Mouse (Mus musculus) intestine, postnatal 0 days (tissue): ENCODE data around the gene Akr1a1. TPM values are rescaled to one million over a fixed set of nuclear protein-coding genes. Genes with fewer than 3 reads are reported as not detected.
"Not testable (repeated sequence)": the region's sequence is repeated elsewhere in the genome, so short reads cannot be mapped to it uniquely, and the experiment has no call there.

Experiments used
- ATAC-seq: fragments of 200-750 bp; cut with Nextera tagmentation; 2 replicates; pipeline ENCODE4 v1.8.0; 2017; ENCODE audit warnings: mild to moderate bottlenecking, moderate TSS enrichment, moderate library complexity
- H3K27ac ChIP-seq: fragments of 300-500 bp; sonication (generic); 2 replicates; pipeline ENCODE4 v1.5.1; 2014; ENCODE audit warnings: mild to moderate bottlenecking, low read depth, low read length, moderate library complexity
- H3K27me3 ChIP-seq: fragments of 300-500 bp; sonication (generic); replicated peaks from 2 replicates; pipeline ENCODE4 v1.6.1; 2014; ENCODE audit warnings: low read length, mixed read lengths; ENCODE audit not compliant: control insufficient read depth, insufficient read depth
- H3K36me3 ChIP-seq: fragments of 300-500 bp; sonication (generic); 2 replicates; pipeline ENCODE4 v1.6.1; 2014; ENCODE audit warnings: mild to moderate bottlenecking, moderate library complexity; ENCODE audit not compliant: control insufficient read depth, insufficient read depth
- H3K4me1 ChIP-seq: fragments of 300-500 bp; sonication (generic); replicated peaks from 2 replicates; pipeline ENCODE4 v1.6.1; 2014; ENCODE audit warnings: antibody characterized with exemption, low read length, mixed read lengths; ENCODE audit not compliant: control insufficient read depth, insufficient read depth
- H3K4me2 ChIP-seq: fragments of 300-500 bp; sonication (generic); replicated peaks from 2 replicates; pipeline ENCODE4 v1.6.1; 2014; ENCODE audit warnings: low read depth, mild to moderate bottlenecking, moderate library complexity
- H3K4me3 ChIP-seq: fragments of 300-500 bp; sonication (generic); 2 replicates; pipeline ENCODE4 v1.5.1; 2014; ENCODE audit warnings: low read depth, low read length
- H3K9ac ChIP-seq: fragments of 300-500 bp; sonication (generic); 2 replicates; pipeline ENCODE4 v1.6.1; 2014; ENCODE audit warnings: mild to moderate bottlenecking, low read depth, low read length
- H3K9me3 ChIP-seq: fragments of 300-500 bp; sonication (generic); 2 replicates; pipeline ENCODE4 v1.6.1; 2016; ENCODE audit warnings: mixed run types; ENCODE audit not compliant: control insufficient read depth
- CTCF ChIP-seq: sonication (generic); IDR thresholded peaks from 2 replicates; pipeline ENCODE4 v1.5.1; 2016; ENCODE audit warnings: low read depth, mild to moderate bottlenecking, control low read depth, antibody characterized with exemption, moderate library complexity
- WGBS: fragments of 180-500 bp; shearing (Covaris S2); extraction: QIAGEN DNeasy Blood & Tissue Kit; methylation state at CpG from one replicate; pipeline ENCODE4 v1.1.7; 2014; 5-methylcytosine and 5-hydroxymethylcytosine counted together
- polyA plus RNA-seq: library from polyadenylated mRNA; unstranded; fragments of >200 nt; fragmentation: Nextera tagmentation; extraction: Ambion mirVana; gene quantifications from 2 replicates; pipeline ENCODE4 v1.2.1, GENCODE M21; 2015

The Akr1a1 gene
- polyA plus RNA-seq, 1 experiment from 2014 or later = 860 TPM

DNA sequence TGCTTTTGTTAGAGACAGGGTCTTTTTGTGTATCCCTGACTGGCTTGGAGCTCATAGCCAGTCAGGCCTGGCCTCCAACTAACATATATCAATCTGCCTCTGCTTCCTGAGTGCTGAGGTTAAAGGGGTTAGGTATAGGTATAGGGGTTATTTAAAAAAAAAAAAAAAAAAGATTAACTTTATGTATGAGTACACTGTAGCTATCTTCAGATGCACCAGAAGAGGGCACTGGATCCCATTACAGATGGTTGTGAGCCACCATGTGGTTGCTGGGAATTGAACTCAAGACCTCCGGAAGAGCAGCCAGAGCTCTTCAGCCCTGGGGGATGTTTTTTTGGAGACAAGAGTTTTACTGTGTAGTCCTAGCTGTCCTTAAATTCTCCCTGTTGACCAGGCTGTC lies 10.5 kb upstream of the Akr1a1 start:
- TF ChIP-seq CTCF = 0 out of 2 replicates have a peak, but pooled peaks have one; percentile 18
- H3K4me3 ChIP-seq = no peak overlapping the region
- H3K9me3 ChIP-seq = no peaks in the 10 kb centered on the region
- no peak overlapping the region for H3K27ac ChIP-seq
- H3K36me3 ChIP-seq = no peaks in the 10 kb centered on the region
- ATAC-seq = no peak
- no peaks in the 10 kb centered on the region for H3K27me3 ChIP-seq
- H3K4me2 ChIP-seq = no peak overlapping the region
- 96% methylated on average over 1 of the region's 1 CpGs for WGBS
- H3K4me1 ChIP-seq = peaks cover 7% of the 10 kb centered on the region; the same call in 1 of the 2 replicates
- no peak overlapping the region for H3K9ac ChIP-seq

- Histone ChIP-seq H3K4me3 (no peak overlapping the region), H3K4me2 (0 out of 2 replicates have a peak overlapping the region, but pooled peaks have one; percentile 1), H3K9ac (no peak overlapping the region), H3K27ac (peak overlapping the region; percentile 71), H3K27me3 (no peaks in the 10 kb centered on the region), H3K36me3 (no peaks in the 10 kb centered on the region), H3K4me1 (peaks cover 7% of the 10 kb centered on the region; the same call in 1 of the 2 replicates), H3K9me3 (no peaks in the 10 kb centered on the region)
- WGBS = 37% methylated on average over 6 of the region's 6 CpGs
- peak; percentile 84 for ATAC-seq
- TF ChIP-seq CTCF = no peak
Measured at GRCm38 (mm10) chr4:116660829-116661228, 9.3 kb upstream of the Akr1a1 start.

DNA sequence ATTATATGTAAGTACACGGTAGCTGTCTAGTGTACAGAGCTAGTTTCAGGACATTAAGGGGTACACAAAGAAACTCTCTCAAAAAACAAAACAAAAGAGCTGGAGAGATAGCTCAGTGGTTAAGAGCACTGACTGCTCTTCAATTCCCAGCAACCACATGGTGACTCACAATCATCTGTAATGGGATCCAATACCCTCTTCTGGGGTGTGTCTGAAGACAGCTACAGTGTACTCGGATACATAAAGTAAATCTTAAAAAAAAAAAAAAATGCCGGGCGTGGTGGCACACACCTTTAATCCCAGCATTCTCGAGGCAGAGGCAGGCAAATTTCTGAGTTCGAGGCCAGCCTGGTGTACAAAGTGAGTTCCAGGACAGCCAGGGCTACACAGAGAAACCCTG lies 8.4 kb upstream of the Akr1a1 start:
- H3K4me1 ChIP-seq, H3K9ac ChIP-seq, ATAC-seq, H3K36me3 ChIP-seq, H3K4me3 ChIP-seq, H3K4me2 ChIP-seq, H3K9me3 ChIP-seq, H3K27me3 ChIP-seq: not testable (repeated sequence)
- H3K27ac ChIP-seq = peak overlapping the region; percentile 71; the same call in 1 of the 2 replicates
- 51% methylated on average over 6 of the region's 6 CpGs for WGBS

DNA sequence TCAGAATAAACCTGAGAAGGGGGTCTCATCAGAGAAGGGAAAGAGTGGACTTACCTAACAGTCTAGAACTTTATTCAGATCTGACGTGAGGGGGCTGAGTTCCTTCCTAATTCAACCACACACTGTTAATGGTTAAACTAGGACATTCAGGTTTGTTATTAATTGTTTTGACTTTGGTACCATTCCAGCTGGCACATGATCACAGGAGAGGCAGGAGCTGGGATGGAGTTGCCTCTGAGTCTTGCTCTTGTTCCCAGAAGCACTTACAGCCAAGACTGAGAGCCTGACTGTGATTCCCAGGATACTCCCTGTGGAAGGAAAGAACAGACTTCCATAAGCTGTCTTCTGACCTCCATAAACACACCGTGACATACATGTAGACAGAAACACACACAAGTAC lies 8.0 kb upstream of the Akr1a1 start:
- ATAC-seq = no peak
- Histone ChIP-seq H3K9ac (no peak overlapping the region), H3K36me3 (no peaks in the 10 kb centered on the region), H3K27me3 (no peaks in the 10 kb centered on the region), H3K4me3 (no peak overlapping the region), H3K27ac (peak overlapping the region; percentile 71; the same call in 1 of the 2 replicates), H3K9me3 (no peaks in the 10 kb centered on the region), H3K4me2 (0 out of 2 replicates have a peak overlapping the region, but pooled peaks have one; percentile 3), H3K4me1 (peaks cover 10% of the 10 kb centered on the region; the same call in 1 of the 2 replicates)
- TF ChIP-seq CTCF = no peak
- 25% methylated on average over 2 of the region's 2 CpGs for WGBS

DNA sequence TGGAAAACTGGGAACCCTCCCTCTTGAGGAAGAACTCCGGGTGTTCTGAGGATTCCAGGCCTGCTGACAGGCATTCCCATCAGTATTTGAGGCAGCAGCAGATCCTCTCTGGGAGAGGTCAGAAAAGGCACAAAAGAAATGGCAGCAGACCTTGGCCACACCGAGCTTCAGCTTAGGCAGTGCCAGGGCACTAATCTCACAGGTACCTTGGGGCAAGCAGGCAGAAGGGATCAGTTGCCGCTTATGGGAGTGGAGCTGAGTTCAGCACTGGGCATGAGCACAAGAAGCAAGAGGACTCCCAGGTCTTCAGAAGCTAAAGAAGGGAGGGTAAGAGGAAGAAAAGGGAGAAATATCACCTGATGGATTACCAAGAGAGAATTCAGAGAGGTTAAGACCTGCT lies 6.5 kb upstream of the Akr1a1 start:
- Histone ChIP-seq H3K36me3 (no peaks in the 10 kb centered on the region), H3K4me3 (no peak overlapping the region), H3K4me1 (peaks cover 10% of the 10 kb centered on the region; the same call in 1 of the 2 replicates), H3K27me3 (no peaks in the 10 kb centered on the region), H3K27ac (no peak overlapping the region), H3K4me2 (no peak overlapping the region), H3K9me3 (no peaks in the 10 kb centered on the region), H3K9ac (no peak overlapping the region)
- 51% methylated on average over 3 of the region's 3 CpGs for WGBS
- ATAC-seq = no peak
- TF ChIP-seq CTCF = no peak

- Histone ChIP-seq H3K9ac (no peak overlapping the region), H3K9me3 (no peaks in the 10 kb centered on the region), H3K4me3 (no peak overlapping the region), H3K4me1 (peaks cover 10% of the 10 kb centered on the region; the same call in 1 of the 2 replicates), H3K36me3 (no peaks in the 10 kb centered on the region), H3K4me2 (no peak overlapping the region), H3K27me3 (no peaks in the 10 kb centered on the region), H3K27ac (peak overlapping the region; percentile 41)
- WGBS = 73% methylated on average over 3 of the region's 3 CpGs
- ATAC-seq = no peak
- no peak for TF ChIP-seq CTCF
Measured at GRCm38 (mm10) chr4:116655658-116656057, 4.2 kb upstream of the Akr1a1 start.

DNA sequence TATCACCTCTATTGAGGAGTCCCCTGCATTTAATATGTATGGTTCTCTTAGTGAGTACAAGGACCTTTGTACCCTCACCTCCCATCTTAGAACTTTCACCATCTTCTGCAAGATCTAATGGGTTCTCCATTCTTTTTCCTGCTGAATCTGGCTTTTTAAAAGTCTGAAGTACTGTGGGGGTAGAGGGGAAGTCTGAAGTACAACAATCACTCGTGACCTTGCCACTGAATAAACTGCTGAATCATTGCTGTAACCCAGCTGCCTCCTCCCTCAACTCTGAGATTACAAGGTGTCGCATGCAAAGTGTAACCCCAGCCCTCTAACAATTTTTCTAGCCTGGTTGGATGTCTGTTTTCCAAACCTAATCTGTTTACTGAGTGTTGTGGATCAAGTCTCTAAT lies 3.6 kb upstream of the Akr1a1 start:
- WGBS = 22% methylated on average over 2 of the region's 2 CpGs
- no peak overlapping the region for H3K9ac ChIP-seq

More for the DNA sequence above, 3.6 kb upstream of the Akr1a1 start:
- peak; percentile 41 for ATAC-seq
- Histone ChIP-seq H3K4me1 (peaks cover 14% of the 10 kb centered on the region), H3K4me2 (no peak overlapping the region), H3K27ac (peak overlapping the region; percentile 41; the same call in 1 of the 2 replicates), H3K27me3 (no peaks in the 10 kb centered on the region), H3K36me3 (no peaks in the 10 kb centered on the region), H3K4me3 (no peak overlapping the region), H3K9me3 (no peaks in the 10 kb centered on the region)
- TF ChIP-seq CTCF = no peak
